Mouse (Mus musculus) hindbrain, postnatal 0 days (tissue): ENCODE data around the gene Cdk17. TPM values are rescaled to one million over a fixed set of nuclear protein-coding genes. Genes with fewer than 3 reads are reported as not detected.

ENCODE experiments used
- ATAC-seq: fragments of 200-750 bp; cut with Nextera tagmentation; 2 replicates; pipeline ENCODE4 v1.8.0; 2017; ENCODE audit warnings: mild to moderate bottlenecking, moderate TSS enrichment, moderate library complexity
- DNase-seq: peaks from one replicate; pipeline ENCODE4 v3.0.0-alpha.2; 2015; ENCODE audit warnings: low spot score
- H3K27ac ChIP-seq: fragments of 300-500 bp; sonication (generic); 2 replicates; pipeline ENCODE4 v1.5.1; 2014; ENCODE audit warnings: mild to moderate bottlenecking
- H3K27me3 ChIP-seq: fragments of 300-500 bp; sonication (generic); 2 replicates; pipeline ENCODE4 v1.6.1; 2014; ENCODE audit warnings: low read length, mixed read lengths; ENCODE audit not compliant: insufficient read depth
- H3K36me3 ChIP-seq: fragments of 300-500 bp; sonication (generic); 2 replicates; pipeline ENCODE4 v1.6.1; 2014; ENCODE audit warnings: low read length, mixed read lengths; ENCODE audit not compliant: insufficient read depth
- H3K4me1 ChIP-seq: fragments of 300-500 bp; sonication (generic); 2 replicates; pipeline ENCODE4 v1.6.1; 2014; ENCODE audit warnings: antibody characterized with exemption, low read length, mixed read lengths; ENCODE audit not compliant: insufficient read depth
- H3K4me2 ChIP-seq: fragments of 300-500 bp; sonication (generic); 2 replicates; pipeline ENCODE4 v1.6.1; 2014; ENCODE audit warnings: low read depth, mild to moderate bottlenecking, low read length, moderate library complexity, mixed read lengths
- H3K4me3 ChIP-seq: fragments of 300-500 bp; sonication (generic); 2 replicates; pipeline ENCODE4 v1.5.1; 2014; ENCODE audit warnings: low read length
- H3K9ac ChIP-seq: fragments of 300-500 bp; sonication (generic); replicated peaks from 2 replicates; pipeline ENCODE4 v1.6.1; 2014; ENCODE audit warnings: mild to moderate bottlenecking, low read length, moderate library complexity, mixed read lengths
- H3K9me3 ChIP-seq: fragments of 300-500 bp; sonication (generic); 2 replicates; pipeline ENCODE4 v1.6.1; 2016; ENCODE audit warnings: low read length, mixed read lengths
- CTCF ChIP-seq: IDR thresholded peaks from 2 replicates; pipeline ENCODE4 v1.5.1; 2016; ENCODE audit warnings: antibody characterized with exemption, control low read depth, low read depth
- WGBS: fragments of 180-500 bp; shearing (Covaris S2); extraction: QIAGEN DNeasy Blood & Tissue Kit; methylation state at CpG from one replicate; pipeline ENCODE4 v1.1.7; 2014; 5-methylcytosine and 5-hydroxymethylcytosine counted together
- polyA plus RNA-seq: library from polyadenylated mRNA; unstranded; fragments of >200 nt; fragmentation: Nextera tagmentation; extraction: Ambion mirVana; gene quantifications from 2 replicates; pipeline ENCODE4 v1.2.1, GENCODE M21; 2015
- total RNA-seq: library from RNA; depleted of rRNA; stranded (reverse); fragments of >200 nt; gene quantifications from 2 replicates; pipeline ENCODE4 v1.2.3, GENCODE M21; 2014

The Cdk17 gene
- total and polyA plus RNA-seq, 2 experiments from 2014 or later = 32.6 to 63.3 TPM

DNA sequence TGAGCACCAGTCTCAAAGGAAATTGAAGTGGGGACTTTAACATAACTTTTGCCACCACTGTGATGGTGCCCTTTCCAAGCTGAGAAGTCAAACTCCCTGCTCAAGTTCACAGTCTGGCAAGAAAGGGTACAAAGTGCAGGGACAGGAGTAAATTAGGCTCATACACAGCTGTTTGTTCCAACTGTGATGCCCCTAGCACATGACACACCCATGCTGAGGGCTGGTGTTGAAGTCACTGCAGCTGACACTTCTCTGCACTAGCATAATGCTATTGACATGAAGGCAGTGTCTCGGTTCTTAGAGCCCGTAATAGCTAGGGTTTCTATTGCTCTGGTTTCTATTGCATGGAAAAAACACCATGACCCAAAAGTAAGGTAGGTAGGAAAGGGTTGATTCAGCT lies 32.1 kb upstream of the Cdk17 start:
- Histone ChIP-seq H3K36me3 (no peaks in the 10 kb centered on the region), H3K4me3 (no peak overlapping the region), H3K27ac (no peak overlapping the region), H3K4me1 (no peaks in the 10 kb centered on the region), H3K9me3 (no peaks in the 10 kb centered on the region), H3K9ac (no peak overlapping the region), H3K4me2 (no peak overlapping the region), H3K27me3 (no peaks in the 10 kb centered on the region)
- no peak for DNase-seq
- 83% methylated on average over 2 of the region's 2 CpGs for WGBS
- no peak for ATAC-seq
- no peak for TF ChIP-seq CTCF

DNA sequence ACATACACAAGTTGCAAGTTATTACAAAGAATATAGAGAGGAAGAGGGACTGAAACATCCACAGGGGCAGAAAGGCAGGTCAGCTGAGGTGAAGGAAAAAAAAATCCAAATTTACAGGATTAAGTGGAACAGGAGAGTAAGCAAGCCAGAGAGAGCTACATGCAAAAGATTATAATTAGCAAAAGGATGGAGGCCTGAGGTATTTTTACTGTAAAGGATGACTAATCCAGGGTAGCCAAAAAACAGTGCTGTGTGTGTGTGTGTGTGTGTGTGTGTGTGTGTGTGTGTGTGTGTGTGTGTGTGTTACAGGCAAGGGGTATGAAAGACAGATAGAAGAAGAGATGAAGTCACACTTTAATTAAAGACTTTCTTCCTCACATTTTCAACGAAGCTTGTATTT lies 31.3 kb upstream of the Cdk17 start:
- no peak for TF ChIP-seq CTCF
- H3K9ac ChIP-seq = no peak overlapping the region
- WGBS = 89% methylated on average over 1 of the region's 1 CpGs
- no peak overlapping the region for H3K4me3 ChIP-seq
- H3K4me1 ChIP-seq = no peaks in the 10 kb centered on the region
- H3K9me3 ChIP-seq = no peaks in the 10 kb centered on the region
- no peak overlapping the region for H3K27ac ChIP-seq
- no peaks in the 10 kb centered on the region for H3K36me3 ChIP-seq
- H3K4me2 ChIP-seq = no peak overlapping the region
- DNase-seq (no peak), ATAC-seq (no peak)
- no peaks in the 10 kb centered on the region for H3K27me3 ChIP-seq

DNA sequence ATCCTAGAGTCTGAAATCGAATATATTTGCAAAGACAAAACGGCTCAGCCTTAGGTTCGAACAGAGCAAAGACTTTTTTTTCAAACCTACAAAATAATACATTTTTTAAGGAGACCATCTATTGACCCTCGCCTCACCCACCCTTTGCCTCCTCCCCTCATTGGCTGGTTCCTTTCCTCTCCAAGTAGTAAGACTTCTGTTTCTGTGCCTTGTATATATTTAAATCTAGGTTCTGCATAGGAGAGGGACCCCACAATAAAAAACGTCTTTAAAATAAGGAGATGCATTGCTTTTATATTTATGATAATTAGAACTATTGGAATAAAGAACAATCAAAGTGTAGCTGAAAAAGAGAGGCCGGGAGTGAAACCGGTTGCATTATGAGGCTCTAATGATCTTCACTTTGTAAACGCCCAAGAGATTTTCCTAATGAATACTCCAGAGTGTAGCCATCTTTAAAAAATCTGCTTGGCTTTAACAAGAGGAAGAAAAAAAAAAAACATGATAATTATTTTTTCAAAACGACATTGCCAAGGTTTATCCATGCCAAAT lies 30.7 kb upstream of the Cdk17 start:
- Histone ChIP-seq H3K27ac (no peak overlapping the region), H3K9ac (no peak overlapping the region), H3K4me2 (no peak overlapping the region), H3K4me1 (no peaks in the 10 kb centered on the region), H3K4me3 (no peak overlapping the region), H3K27me3 (no peaks in the 10 kb centered on the region), H3K36me3 (no peaks in the 10 kb centered on the region), H3K9me3 (no peaks in the 10 kb centered on the region)
- DNase-seq (no peak), ATAC-seq (no peak)
- TF ChIP-seq CTCF = no peak
- 53% methylated on average over 9 of the region's 9 CpGs for WGBS

DNA sequence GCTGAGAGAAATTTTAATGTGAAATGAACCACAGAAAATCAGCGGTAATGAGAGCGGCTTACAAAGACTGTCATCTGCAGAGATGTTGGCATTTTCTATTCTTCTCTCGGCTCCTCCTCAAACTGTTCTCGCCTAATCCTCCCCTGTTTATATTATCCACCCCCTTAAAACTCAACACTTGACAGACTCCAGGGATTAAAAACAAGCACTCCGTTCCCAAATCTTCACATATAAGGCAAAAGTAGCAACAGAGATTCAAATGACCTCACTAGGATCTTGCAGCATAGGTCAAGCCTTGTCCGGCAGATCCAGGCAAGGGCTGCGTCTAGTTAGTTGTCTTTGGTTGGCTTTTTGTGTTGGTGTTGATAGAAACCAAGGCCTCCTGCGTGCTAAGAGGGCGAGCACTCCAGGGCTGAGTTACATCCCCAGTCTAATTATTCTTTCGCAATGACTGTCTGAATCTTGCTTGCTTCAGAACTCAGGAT lies 30.2 kb upstream of the Cdk17 start:
- 56% methylated on average over 10 of the region's 10 CpGs for WGBS
- TF ChIP-seq CTCF = no peak
- DNase-seq (no peak), ATAC-seq (no peak)
- Histone ChIP-seq H3K4me3 (no peak overlapping the region), H3K4me2 (no peak overlapping the region), H3K4me1 (no peaks in the 10 kb centered on the region), H3K36me3 (no peaks in the 10 kb centered on the region), H3K9me3 (no peaks in the 10 kb centered on the region), H3K27ac (no peak overlapping the region), H3K9ac (no peak overlapping the region), H3K27me3 (no peaks in the 10 kb centered on the region)

DNA sequence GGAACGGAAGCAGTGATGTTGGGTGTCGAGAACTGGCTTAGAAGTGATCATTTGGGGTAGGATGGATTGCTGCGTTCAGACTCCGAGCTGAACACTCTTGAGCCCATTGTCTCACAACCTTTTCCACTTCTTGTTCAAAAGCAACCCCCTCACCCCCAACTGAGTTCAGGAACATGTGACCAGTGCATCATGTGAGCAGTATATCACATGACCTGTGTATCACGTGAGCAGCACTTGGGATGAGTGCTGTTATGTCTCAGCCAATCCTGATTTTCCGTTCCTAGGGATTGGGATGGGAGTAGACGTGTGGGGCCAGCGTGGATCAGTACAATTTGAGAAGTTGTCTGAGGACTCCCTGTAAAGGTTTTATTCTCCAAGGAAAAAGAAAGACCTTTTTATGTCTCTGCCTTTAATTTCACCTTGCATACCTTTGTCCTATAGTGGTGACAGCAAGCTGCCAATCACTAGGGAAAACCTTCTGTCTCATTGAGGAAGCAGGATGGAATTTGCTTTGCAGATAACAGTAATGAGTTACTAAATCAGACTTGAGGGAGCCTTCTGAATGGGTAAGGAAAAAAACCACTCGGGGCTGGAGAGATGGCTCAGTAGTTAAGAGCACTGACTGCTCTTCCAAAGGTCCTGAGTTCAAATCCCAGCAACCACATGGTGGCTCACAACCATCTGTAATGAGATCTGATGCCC lies 28.7 kb upstream of the Cdk17 start:
- H3K4me2 ChIP-seq = no peak overlapping the region
- TF ChIP-seq CTCF = no peak
- ATAC-seq = no peak
- no peaks in the 10 kb centered on the region for H3K9me3 ChIP-seq
- 95% methylated on average over 9 of the region's 9 CpGs for WGBS
- no peak overlapping the region for H3K27ac ChIP-seq
- no peak overlapping the region for H3K9ac ChIP-seq
- no peaks in the 10 kb centered on the region for H3K36me3 ChIP-seq
- H3K4me3 ChIP-seq = no peak overlapping the region
- no peaks in the 10 kb centered on the region for H3K27me3 ChIP-seq
- no peak for DNase-seq
- H3K4me1 ChIP-seq = no peaks in the 10 kb centered on the region

DNA sequence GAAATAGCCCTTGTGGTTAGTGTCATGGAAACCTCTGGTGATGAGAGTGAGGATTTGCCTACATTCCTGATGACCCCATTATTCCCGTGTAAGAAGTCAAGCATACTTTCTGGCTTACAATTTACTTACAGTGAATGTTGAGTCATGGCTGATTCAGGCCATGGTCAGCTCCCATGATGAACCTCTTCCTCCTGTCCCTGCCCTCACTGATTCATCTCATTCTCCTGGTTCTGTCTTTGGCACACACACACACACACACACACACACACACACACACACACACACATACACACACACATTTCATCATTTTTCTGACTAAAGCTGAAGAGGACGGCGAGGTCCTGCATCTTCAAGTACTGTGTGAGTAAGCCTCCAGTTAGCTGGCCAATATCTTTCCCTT lies 21.9 kb upstream of the Cdk17 start:
- no peaks in the 10 kb centered on the region for H3K36me3 ChIP-seq
- no peak overlapping the region for H3K9ac ChIP-seq
- H3K4me2 ChIP-seq = no peak overlapping the region
- 94% methylated on average over 3 of the region's 3 CpGs for WGBS
- H3K27me3 ChIP-seq = no peaks in the 10 kb centered on the region
- DNase-seq (no peak), ATAC-seq (no peak)
- no peak for TF ChIP-seq CTCF
- H3K27ac ChIP-seq = no peak overlapping the region
- no peaks in the 10 kb centered on the region for H3K4me1 ChIP-seq
- H3K9me3 ChIP-seq = no peaks in the 10 kb centered on the region
- H3K4me3 ChIP-seq = no peak overlapping the region

DNA sequence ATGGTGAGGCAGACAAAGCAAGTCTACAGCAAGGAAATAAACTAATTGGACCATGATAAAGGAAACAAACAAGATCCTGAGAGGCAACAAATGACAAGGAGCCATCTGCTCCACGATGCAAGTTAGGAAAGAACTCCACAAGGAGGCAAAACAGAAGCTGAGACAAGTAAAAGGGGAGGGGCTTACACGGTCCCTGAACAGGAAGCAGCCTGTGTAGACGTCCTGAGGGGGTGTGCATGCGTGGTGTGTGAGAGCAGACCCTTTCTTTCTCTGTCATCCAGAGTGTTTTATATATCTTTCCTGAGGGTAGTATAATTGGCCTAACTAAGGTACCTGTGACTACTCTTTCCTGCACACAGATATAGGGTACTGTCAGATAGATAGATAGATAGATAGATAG lies 19.9 kb upstream of the Cdk17 start:
- no peaks in the 10 kb centered on the region for H3K4me1 ChIP-seq
- no peak overlapping the region for H3K4me3 ChIP-seq
- no peak overlapping the region for H3K9ac ChIP-seq
- no peak overlapping the region for H3K4me2 ChIP-seq
- ATAC-seq = no peak
- H3K36me3 ChIP-seq = no peaks in the 10 kb centered on the region
- no peak for TF ChIP-seq CTCF
- no peaks in the 10 kb centered on the region for H3K27me3 ChIP-seq
- DNase-seq = no peak
- H3K9me3 ChIP-seq = no peaks in the 10 kb centered on the region
- whole genome bisulfite sequencing = 58% methylated on average over 4 of the region's 4 CpGs
- H3K27ac ChIP-seq = no peak overlapping the region
